Mouse (Mus musculus): Measurements from ENCODE around the gene Nsdhl. TPM values are rescaled to one million over a fixed set of nuclear protein-coding genes. Genes with fewer than 3 reads are reported as not detected.

Gene Nsdhl
- polyA plus RNA-seq, 1 experiment = 36.8 TPM

DNA sequence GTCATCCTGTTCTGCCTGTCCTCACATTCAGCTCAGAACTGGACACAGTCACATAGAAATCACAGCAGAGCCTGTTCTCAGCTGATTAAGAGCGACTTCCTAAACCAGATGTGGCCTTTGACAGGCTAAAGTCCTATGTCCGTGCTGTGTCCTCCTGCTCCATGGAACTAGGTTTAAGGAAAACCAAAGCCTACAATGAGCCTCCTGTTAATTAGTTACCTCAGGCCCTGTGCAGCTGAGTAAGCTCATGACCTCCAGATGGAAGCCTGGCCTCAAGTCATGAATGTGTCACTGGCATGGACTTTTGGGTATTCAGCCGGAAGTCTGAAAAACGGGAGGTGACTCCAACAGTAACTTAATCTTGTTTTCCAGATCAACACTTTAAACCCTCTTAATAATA lies 35.1 kb downstream of the Nsdhl start:
- Histone ChIP-seq H3K27ac (ENCODE audit: insufficient read depth, low read length) (no peak overlapping the region), H3K4me3 (ENCODE audit: insufficient read depth, low read length) (no peak overlapping the region), H3K4me1 (ENCODE audit: control insufficient read depth, insufficient read depth, low read length) (no peaks in the 10 kb centered on the region)
- TF ChIP-seq CTCF (IDR thresholded peaks at IDR 0.05; ENCODE audit: borderline replicate concordance, insufficient read depth, low read length) (no peak), POLR2A (IDR thresholded peaks at IDR 0.05; ENCODE audit: low read depth, low read length) (no peak)

DNA sequence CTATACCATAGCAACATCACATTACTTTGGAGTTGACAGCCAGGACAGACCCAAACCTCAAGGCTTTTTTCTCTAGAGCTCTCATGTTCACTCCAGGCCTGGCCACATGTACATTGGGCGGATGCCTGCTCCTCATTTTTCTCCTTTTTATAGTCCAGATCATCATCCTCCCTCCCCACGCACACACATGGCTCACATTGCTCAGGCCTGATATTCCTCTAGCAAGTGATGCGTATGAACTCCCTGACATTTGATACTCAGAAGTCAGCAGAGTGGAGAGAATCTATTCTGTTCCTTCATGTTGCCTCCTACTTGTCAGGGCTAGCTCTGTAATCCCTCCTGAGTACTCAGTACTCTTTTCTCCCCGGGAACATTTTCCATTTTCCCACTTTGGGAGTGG lies 38.1 kb downstream of the Nsdhl start:
- no peak for TF ChIP-seq CTCF (IDR thresholded peaks at IDR 0.05; ENCODE audit: borderline replicate concordance, insufficient read depth, low read length)
- TF ChIP-seq POLR2A (IDR thresholded peaks at IDR 0.05; ENCODE audit: low read depth, low read length) = no peak
- Histone ChIP-seq H3K4me1 (ENCODE audit: control insufficient read depth, insufficient read depth, low read length) (no peaks in the 10 kb centered on the region), H3K4me3 (ENCODE audit: insufficient read depth, low read length) (no peak overlapping the region), H3K27ac (ENCODE audit: insufficient read depth, low read length) (no peak overlapping the region)

DNA sequence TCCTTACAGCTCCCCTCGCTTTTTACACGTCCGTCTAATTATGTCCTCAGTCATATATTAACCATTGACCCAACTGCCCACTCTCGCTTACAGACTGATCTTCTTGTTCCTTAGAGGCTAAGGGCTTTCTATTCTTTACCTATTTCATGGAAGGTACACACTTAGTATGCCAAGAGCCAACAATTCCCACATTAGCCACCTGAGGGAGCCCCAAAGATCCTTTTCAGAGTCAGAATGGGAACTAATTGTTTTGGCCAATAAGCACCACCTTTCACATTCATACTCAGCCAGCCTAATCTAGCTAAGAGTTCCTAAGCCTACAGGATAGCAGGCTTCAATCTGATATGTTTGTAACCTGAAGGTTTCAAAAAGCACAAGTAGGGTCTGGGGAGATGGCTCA lies 42.1 kb downstream of the Nsdhl start:
- no peak for TF ChIP-seq CTCF (IDR thresholded peaks at IDR 0.05; ENCODE audit: borderline replicate concordance, insufficient read depth, low read length)
- no peak for TF ChIP-seq POLR2A (IDR thresholded peaks at IDR 0.05; ENCODE audit: low read depth, low read length)
- Histone ChIP-seq H3K27ac (ENCODE audit: insufficient read depth, low read length) (no peak overlapping the region), H3K4me1 (ENCODE audit: control insufficient read depth, insufficient read depth, low read length) (no peaks in the 10 kb centered on the region), H3K4me3 (ENCODE audit: insufficient read depth, low read length) (no peak overlapping the region)

DNA sequence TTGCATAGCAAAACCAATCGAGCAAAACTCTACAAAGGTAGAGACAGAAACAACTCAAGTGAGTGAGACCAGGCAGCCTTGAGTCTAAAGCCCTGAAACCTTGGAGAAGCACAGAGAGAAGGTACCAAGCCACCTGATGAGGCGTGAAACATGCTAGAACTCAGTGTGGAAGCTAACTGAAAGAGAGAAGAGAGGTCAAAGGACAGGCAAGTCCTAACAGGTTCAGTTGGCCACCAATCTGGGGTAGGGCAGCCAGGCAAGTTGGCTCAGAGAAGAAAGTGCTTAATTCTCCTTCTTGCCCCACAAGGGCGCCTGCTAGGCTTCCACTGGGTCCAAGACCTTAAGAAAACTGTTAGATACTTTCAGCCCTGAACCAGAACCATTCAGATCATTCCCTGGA lies 43.2 kb downstream of the Nsdhl start:
- Histone ChIP-seq H3K27ac (ENCODE audit: insufficient read depth, low read length) (no peak overlapping the region), H3K4me1 (ENCODE audit: control insufficient read depth, insufficient read depth, low read length) (no peaks in the 10 kb centered on the region), H3K4me3 (ENCODE audit: insufficient read depth, low read length) (no peak overlapping the region)
- TF ChIP-seq POLR2A (IDR thresholded peaks at IDR 0.05; ENCODE audit: low read depth, low read length) = no peak
- no peak for TF ChIP-seq CTCF (IDR thresholded peaks at IDR 0.05; ENCODE audit: borderline replicate concordance, insufficient read depth, low read length)

DNA sequence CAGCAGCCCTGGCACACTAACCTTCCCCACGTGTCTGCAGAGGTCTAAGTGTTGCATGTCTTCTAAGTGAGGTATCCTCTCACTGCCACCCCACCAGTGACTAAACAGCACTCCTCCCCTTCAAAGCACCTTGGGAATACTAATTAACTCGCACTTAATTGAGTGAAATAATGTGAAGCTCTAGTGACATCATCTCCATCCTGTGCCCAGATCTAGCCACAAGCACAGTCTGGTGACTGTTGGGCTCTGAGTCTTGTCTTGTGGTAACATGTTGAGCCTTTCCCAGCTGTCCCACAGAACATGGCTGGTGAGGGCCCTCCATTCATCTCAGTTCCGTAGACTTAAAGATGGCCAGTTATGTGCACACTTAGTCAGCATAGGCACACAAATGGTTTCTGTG lies 44.4 kb downstream of the Nsdhl start:
- no peak overlapping the region for H3K27ac ChIP-seq (ENCODE audit: insufficient read depth, low read length)
- H3K4me1 ChIP-seq (ENCODE audit: control insufficient read depth, insufficient read depth, low read length) = no peaks in the 10 kb centered on the region
- no peak overlapping the region for H3K4me3 ChIP-seq (ENCODE audit: insufficient read depth, low read length)
- TF ChIP-seq POLR2A (IDR thresholded peaks at IDR 0.05; ENCODE audit: low read depth, low read length) = no peak
- no peak for TF ChIP-seq CTCF (IDR thresholded peaks at IDR 0.05; ENCODE audit: borderline replicate concordance, insufficient read depth, low read length)

DNA sequence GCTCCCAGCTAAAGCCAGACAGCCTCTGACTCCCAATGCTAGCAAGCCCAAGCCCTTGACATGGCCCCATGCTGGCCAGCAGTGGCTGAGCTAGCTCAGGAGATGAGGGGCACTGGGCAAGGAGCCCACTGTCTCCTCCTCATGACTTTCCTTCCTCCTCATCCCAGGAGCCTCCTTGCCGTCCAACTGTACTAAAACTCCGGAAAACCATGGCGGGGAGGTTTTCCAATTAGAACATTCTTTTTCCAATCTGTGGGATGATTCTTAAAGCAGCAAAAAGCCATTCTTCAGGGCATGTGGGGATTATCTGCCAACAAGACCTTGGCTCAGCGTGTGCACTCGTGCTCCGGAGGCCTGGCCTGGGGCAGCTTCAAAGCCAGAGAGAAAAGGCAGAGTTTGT lies 64.5 kb downstream of the Nsdhl start:
- no peak overlapping the region for H3K27ac ChIP-seq (ENCODE audit: insufficient read depth, low read length)
- no peak for TF ChIP-seq CTCF (IDR thresholded peaks at IDR 0.05; ENCODE audit: borderline replicate concordance, insufficient read depth, low read length)
- no peak for TF ChIP-seq POLR2A (IDR thresholded peaks at IDR 0.05; ENCODE audit: low read depth, low read length)
- H3K4me3 ChIP-seq (ENCODE audit: insufficient read depth, low read length) = no peak overlapping the region

DNA sequence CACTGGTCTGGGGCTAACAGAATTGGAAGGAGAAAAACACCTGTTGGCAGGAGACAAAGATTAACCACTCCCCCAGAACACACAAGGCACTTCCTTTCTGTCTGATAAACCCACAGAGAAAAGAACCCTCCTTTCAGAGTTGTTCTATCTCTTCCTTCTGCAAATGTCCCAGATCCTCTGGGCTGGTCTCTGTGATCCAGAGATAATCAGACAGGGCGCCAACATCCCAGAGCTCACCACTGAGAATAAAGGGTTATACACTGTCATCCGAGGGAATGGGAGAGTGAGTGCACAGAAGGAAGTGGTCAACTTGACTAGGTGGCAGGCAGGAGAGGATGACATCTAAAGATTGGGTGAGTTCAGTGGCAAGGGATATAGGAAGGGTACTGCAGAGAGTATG lies 67.2 kb downstream of the Nsdhl start:
- Histone ChIP-seq H3K4me1 (ENCODE audit: control insufficient read depth, insufficient read depth, low read length) (no peaks in the 10 kb centered on the region), H3K27ac (ENCODE audit: insufficient read depth, low read length) (no peak overlapping the region), H3K4me3 (ENCODE audit: insufficient read depth, low read length) (no peak overlapping the region)
- TF ChIP-seq CTCF (IDR thresholded peaks at IDR 0.05; ENCODE audit: borderline replicate concordance, insufficient read depth, low read length) (no peak), POLR2A (IDR thresholded peaks at IDR 0.05; ENCODE audit: low read depth, low read length) (no peak)

More for the DNA sequence above, 64.5 kb downstream of the Nsdhl start:
- no peaks in the 10 kb centered on the region for H3K4me1 ChIP-seq (ENCODE audit: control insufficient read depth, insufficient read depth, low read length)

DNA sequence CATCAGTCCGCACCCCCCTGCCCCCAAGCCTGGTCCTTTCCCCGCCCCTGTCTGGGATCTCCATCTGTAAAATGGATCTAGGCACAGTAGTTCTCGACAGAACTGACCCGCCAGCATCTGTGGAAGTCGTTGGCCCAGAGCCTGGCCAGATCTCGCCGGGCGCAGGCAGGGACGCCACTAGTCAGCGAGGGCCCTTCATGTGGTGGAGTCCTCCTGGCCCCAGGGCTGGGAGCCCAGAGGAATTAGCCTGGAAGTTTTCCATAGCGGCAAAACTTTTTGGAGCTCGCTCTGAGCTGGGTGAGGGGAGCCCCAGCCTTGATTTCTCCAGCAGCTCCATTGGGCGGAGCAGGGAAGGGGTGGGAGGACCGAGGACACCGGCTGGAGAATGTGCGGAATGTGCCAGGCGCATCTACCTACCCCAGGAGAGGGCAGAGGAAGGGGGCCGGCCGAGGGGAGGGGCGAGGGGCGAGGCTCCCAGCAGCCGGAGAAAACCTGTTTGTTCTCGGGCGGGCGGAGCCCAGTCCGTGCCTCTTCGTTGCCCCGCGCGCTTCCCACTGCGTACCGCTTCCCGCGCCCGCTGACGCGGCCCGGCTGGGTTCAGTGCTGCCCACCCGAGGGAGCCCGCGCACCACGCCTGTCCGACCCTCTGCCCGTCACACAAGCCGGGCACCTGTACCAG lies 68.6 kb downstream of the Nsdhl start, which contains the start of gene Zfp185:
Zfp185 (plus strand) TSS at position 499 of the 679 bp plus-strand sequence.
- Histone ChIP-seq H3K4me3 (ENCODE audit: insufficient read depth, low read length) (peak within 1 kb of the TSS; percentile 33), H3K4me1 (ENCODE audit: control insufficient read depth, insufficient read depth, low read length) (no peaks in the 10 kb centered on the region), H3K27ac (ENCODE audit: insufficient read depth, low read length) (no peak within 1 kb of the TSS)
- TF ChIP-seq CTCF (IDR thresholded peaks at IDR 0.05; ENCODE audit: borderline replicate concordance, insufficient read depth, low read length) = no peak
- no peak for TF ChIP-seq POLR2A (IDR thresholded peaks at IDR 0.05; ENCODE audit: low read depth, low read length)

DNA sequence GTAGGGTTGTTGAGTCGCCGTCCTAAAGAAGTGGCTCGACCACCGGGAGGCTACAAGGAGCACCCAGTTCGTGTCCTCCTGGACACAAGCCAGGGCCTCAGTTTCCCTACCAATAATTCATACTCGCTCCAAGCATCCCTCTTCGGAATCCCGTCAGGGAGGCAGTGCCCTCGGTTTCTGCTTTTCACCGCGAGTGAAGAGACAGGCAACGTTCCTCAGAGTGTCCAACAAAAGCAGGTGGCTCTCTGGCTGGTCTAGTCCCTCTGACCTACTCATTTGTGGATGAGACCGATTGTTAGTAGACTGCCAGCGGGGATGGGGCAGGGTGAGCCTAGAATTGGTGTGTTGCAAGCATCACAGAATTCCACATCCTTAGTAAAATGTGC lies 69.2 kb downstream of the Nsdhl start:
- no peaks in the 10 kb centered on the region for H3K4me1 ChIP-seq (ENCODE audit: control insufficient read depth, insufficient read depth, low read length)
- H3K4me3 ChIP-seq (ENCODE audit: insufficient read depth, low read length) = peak overlapping the region; percentile 33
- H3K27ac ChIP-seq (ENCODE audit: insufficient read depth, low read length) = no peak overlapping the region
- TF ChIP-seq CTCF (IDR thresholded peaks at IDR 0.05; ENCODE audit: borderline replicate concordance, insufficient read depth, low read length) (no peak), POLR2A (IDR thresholded peaks at IDR 0.05; ENCODE audit: low read depth, low read length) (no peak)

DNA sequence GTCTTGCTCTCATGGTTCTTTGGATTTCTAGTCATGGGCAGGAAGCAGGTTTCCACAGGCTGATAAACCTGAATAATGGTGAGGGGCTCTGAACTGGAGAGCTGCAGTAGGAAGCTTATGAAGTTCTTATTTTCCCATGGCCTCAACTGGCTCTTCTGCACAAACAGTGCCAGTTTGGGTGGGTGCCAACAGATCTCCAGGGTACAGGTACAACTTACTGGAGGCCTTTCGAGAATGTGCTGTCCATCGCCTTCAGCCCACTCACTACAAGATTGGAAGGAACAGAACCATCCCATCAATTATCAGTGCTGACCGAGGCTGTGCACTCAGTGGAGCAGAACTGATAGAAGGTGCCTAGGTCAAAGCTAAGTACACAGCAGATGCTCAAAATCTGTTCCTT lies 70.1 kb downstream of the Nsdhl start:
- Histone ChIP-seq H3K4me1 (ENCODE audit: control insufficient read depth, insufficient read depth, low read length) (no peaks in the 10 kb centered on the region), H3K4me3 (ENCODE audit: insufficient read depth, low read length) (no peak overlapping the region), H3K27ac (ENCODE audit: insufficient read depth, low read length) (no peak overlapping the region)
- no peak for TF ChIP-seq CTCF (IDR thresholded peaks at IDR 0.05; ENCODE audit: borderline replicate concordance, insufficient read depth, low read length)
- TF ChIP-seq POLR2A (IDR thresholded peaks at IDR 0.05; ENCODE audit: low read depth, low read length) = no peak
